Mouse (Mus musculus) heart, embryonic 12.5 days (tissue): ENCODE data around the gene Pyurf. TPM values are rescaled to one million over a fixed set of nuclear protein-coding genes. Genes with fewer than 3 reads are reported as not detected.

ENCODE experiments used
- ATAC-seq: fragments of 200-750 bp; cut with Nextera tagmentation; 2 replicates; pipeline ENCODE4 v1.8.0; 2017; ENCODE audit warnings: moderate TSS enrichment, moderate library complexity; ENCODE audit not compliant: insufficient number of reproducible peaks, low FRiP score
- H3K27ac ChIP-seq: fragments of 300-500 bp; sonication (generic); 2 replicates; pipeline ENCODE4 v1.5.1; 2016; ENCODE audit warnings: mild to moderate bottlenecking, moderate library complexity; ENCODE audit not compliant: poor library complexity, severe bottlenecking
- H3K27me3 ChIP-seq: fragments of 300-500 bp; sonication (generic); replicated peaks from 2 replicates; pipeline ENCODE4 v1.6.1; 2016; ENCODE audit warnings: mild to moderate bottlenecking, moderate library complexity
- H3K36me3 ChIP-seq: fragments of 300-500 bp; sonication (generic); 2 replicates; pipeline ENCODE4 v1.6.1; 2016; ENCODE audit warnings: mild to moderate bottlenecking, moderate library complexity
- H3K4me1 ChIP-seq: fragments of 300-500 bp; sonication (generic); replicated peaks from 2 replicates; pipeline ENCODE4 v1.6.1; 2016; ENCODE audit warnings: mild to moderate bottlenecking
- H3K4me2 ChIP-seq: fragments of 300-500 bp; sonication (generic); 2 replicates; pipeline ENCODE4 v1.6.1; 2016; ENCODE audit warnings: mild to moderate bottlenecking, moderate library complexity
- H3K4me3 ChIP-seq: fragments of 300-500 bp; sonication (generic); 2 replicates; pipeline ENCODE4 v1.5.1; 2016; ENCODE audit warnings: mild to moderate bottlenecking
- H3K9ac ChIP-seq: fragments of 300-500 bp; sonication (generic); 2 replicates; pipeline ENCODE4 v1.6.1; 2016; ENCODE audit warnings: mild to moderate bottlenecking, moderate library complexity
- H3K9me3 ChIP-seq: fragments of 300-500 bp; sonication (generic); replicated peaks from 2 replicates; pipeline ENCODE4 v1.6.1; 2016; ENCODE audit warnings: mild to moderate bottlenecking, moderate library complexity
- WGBS: fragments of 180-500 bp; shearing (Covaris S2); methylation state at CpG from one replicate; pipeline ENCODE4 v1.1.7; 2016; 5-methylcytosine and 5-hydroxymethylcytosine counted together
- polyA plus RNA-seq: library from polyadenylated mRNA; unstranded; fragments of >200 nt; fragmentation: Nextera tagmentation; extraction: Ambion mirVana; gene quantifications from 2 replicates; pipeline ENCODE4 v1.2.1, GENCODE M21; 2016

Gene Pyurf
- polyA plus RNA-seq, 1 experiment from 2014 or later, result 26.1 TPM

- Histone ChIP-seq H3K9me3 (no peaks in the 10 kb centered on the region), H3K4me2 (no peak overlapping the region), H3K27me3 (no peaks in the 10 kb centered on the region), H3K4me1 (no peaks in the 10 kb centered on the region), H3K9ac (no peak overlapping the region), H3K36me3 (no peaks in the 10 kb centered on the region; the same call in 1 of the 2 replicates), H3K4me3 (no peak overlapping the region), H3K27ac (no peak overlapping the region)
- WGBS, result 64% methylated on average over 1 of the region's 1 CpGs
- ATAC-seq, result no peak
Measured at GRCm38 (mm10) chr6:57647256-57647655, 44.6 kb downstream of the Pyurf start.

DNA sequence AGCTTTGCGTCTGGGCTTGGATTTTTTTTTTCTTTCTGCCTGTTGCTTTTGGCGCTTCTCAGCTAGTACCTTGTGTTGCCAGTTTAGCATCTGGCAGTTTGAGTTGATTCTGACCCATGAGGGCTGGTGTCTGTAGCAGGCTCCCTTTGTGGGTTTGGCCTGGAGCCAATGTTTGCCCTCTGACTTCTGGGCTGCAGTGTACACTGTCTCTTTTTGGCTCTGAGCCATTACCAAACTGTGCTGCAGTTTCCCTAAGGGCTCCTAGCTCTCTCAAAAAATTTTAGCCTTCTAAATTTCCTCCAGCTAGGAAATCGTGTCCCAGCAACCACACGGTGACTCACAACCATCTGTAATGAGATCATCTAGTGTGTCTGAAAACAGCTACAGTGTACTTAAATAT, 50.1 kb downstream of the Pyurf start:
- WGBS, result 37% methylated on average over 4 of the region's 4 CpGs
- no peaks in the 10 kb centered on the region for H3K9me3 ChIP-seq
- H3K9ac ChIP-seq, result no peak overlapping the region
- peak; percentile 85 for ATAC-seq
- no peak overlapping the region for H3K4me2 ChIP-seq
- peaks cover 3% of the 10 kb centered on the region; the same call in 1 of the 2 replicates for H3K4me1 ChIP-seq
- H3K4me3 ChIP-seq, result no peak overlapping the region
- no peaks in the 10 kb centered on the region for H3K27me3 ChIP-seq
- H3K36me3 ChIP-seq, result no peaks in the 10 kb centered on the region
- H3K27ac ChIP-seq, result no peak overlapping the region

- Histone ChIP-seq H3K4me3 (no peak overlapping the region), H3K4me2 (no peak overlapping the region), H3K9me3 (no peaks in the 10 kb centered on the region), H3K9ac (no peak overlapping the region), H3K27ac (no peak overlapping the region), H3K4me1 (peaks cover 3% of the 10 kb centered on the region; the same call in 1 of the 2 replicates), H3K27me3 (no peaks in the 10 kb centered on the region), H3K36me3 (no peaks in the 10 kb centered on the region)
- WGBS, result 51% methylated on average over 1 of the region's 1 CpGs
- no peak for ATAC-seq
Measured at GRCm38 (mm10) chr6:57639531-57639930, 52.3 kb downstream of the Pyurf start.

Other genes with a start within 250 kb of the Pyurf start
- gene Ppm1k, start 156.6 kb downstream of the Pyurf start, polyA plus RNA-seq, result 15.5 and 16.6 TPM in 2 replicates
- gene Herc6, start 111.1 kb downstream of the Pyurf start, polyA plus RNA-seq, result 5.3 and 5.8 TPM in 2 replicates
- 18.7 and 21.1 TPM in 2 replicates for gene Lancl2, start 10.5 kb upstream of the Pyurf start, polyA plus RNA-seq
- gene Vopp1, start 133.1 kb upstream of the Pyurf start, polyA plus RNA-seq, result 33.3 and 39.1 TPM in 2 replicates
- gene Vmn1r21, start 158.3 kb upstream of the Pyurf start, polyA plus RNA-seq, result not detected in 2 replicates
- not detected in 2 replicates for gene Vmn1r22, start 215.9 kb upstream of the Pyurf start, polyA plus RNA-seq
- gene Vmn1r23, start 234.8 kb upstream of the Pyurf start, polyA plus RNA-seq, result not detected in 2 replicates